Mouse (Mus musculus) right cerebral cortex, postnatal 14 days (tissue): ENCODE data around the gene Crcp.

Experiments used
- DNase-seq: peaks from one replicate; pipeline ENCODE4 v3.0.0; 2022

Crcp gene

DNA sequence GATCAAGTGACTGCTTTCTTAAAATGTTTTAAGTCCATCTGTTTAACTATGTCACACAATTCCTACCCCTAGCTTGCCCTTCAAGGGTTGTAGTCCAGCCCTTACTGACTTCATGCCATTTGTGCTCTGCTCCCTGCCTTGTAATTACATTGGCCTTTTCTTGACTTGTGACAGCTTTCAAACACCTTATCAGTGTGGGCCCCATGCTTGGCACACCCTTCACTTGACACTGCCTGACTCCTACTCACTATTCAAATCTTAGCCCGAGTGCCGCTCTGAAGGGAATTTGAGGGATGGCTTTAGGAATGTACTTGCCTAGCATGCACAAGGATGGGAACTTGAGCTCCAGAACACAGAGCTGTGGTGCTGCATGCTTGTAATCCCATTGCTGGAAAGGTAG, 68.7 kb downstream of the Crcp start:
- no peak for DNase-seq

DNA sequence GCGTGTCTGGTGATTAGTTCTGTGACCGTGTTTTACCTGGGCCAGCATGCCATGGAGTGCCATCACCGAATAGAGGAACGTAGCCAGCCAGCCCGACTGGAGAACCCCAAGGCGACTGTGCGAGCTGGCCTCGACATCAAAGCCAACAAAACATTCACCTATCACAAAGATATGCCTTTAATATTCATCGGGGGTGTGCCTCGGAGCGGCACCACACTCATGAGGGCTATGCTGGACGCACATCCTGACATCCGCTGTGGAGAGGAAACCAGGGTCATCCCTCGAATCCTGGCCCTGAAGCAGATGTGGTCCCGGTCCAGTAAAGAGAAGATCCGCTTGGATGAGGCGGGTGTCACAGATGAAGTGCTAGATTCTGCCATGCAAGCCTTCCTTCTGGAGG, 72.6 kb downstream of the Crcp start:
- DNase-seq = no peak

DNA sequence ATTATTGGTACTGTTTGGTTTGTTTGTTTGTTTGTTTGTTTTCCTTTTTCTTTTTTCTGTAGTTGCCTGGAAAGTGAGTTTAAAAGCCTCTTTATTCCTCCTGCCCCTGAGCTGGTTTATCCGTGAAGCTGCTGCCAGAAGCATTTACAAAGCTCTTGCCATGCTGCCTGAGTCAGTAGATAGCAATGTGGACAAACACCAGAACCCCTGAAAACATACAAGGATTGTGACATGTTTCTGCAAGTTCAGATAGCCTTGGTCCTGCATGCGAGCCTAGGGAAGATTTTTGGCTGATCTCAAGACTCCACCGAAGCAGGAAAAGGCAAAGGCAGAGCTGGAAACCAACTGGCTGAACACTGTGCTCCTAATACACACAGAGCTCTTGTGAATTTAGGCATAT, 80.3 kb downstream of the Crcp start:
- no peak for DNase-seq
